Mouse (Mus musculus) kidney, adult 2 months (tissue): ENCODE results near the gene Tmem37.

Experiments used
- CTCF ChIP-seq: fragments of 200-500 bp; conservative IDR thresholded peaks from 2 replicates; pipeline ENCODE4 v1.5.1; 2011; ENCODE audit warnings: low read depth, mild to moderate bottlenecking, control low read depth, low read length, moderate library complexity, mixed read lengths; ENCODE audit not compliant: insufficient read depth, insufficient read length
- POLR2A ChIP-seq: fragments of 200-500 bp; IDR thresholded peaks from one replicate; pipeline ENCODE4 v1.6.1; 2011; ENCODE audit warnings: low read depth, low read length, control low read depth

DNA sequence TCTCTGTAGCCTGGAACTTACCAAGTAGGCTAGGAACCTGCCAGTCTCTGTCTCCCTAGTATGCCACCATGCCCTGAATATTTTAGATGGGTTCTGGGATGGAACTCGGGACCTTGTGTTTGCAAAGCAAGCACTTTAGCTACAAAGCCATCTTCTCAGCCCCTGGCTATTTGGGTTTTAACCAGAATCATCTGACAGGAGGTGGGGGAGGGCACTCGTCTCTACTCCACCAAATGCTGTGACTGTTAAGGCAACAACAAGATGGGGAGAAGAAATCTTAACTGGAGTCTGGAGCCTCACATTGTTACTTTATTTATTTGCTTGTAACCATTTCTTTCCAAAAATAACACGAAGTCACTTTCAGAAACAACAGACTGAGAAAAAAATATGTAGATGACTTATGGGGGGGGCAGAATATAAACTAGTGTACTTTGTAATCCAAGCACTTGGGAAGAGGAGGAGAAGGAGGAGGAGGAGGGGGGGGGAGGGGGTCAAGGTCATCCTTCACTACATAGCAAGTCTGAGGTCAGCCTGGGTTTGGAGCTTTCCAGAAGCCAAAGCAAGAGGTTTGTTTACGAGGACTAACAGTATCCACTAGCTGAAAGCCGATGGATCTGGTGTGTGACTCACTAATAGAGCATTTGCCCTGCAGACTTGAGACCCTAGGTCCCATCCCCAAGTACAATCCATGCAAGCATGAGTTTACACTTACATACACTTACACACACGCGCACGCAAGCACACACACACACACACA is 16.0 kb downstream of the Tmem37 start:
- TF ChIP-seq POLR2A: no peak
- TF ChIP-seq CTCF: no peak
